Mouse (Mus musculus) hindbrain, embryonic 10.5 days (tissue): ENCODE measurements around the gene Tchh. TPM values are rescaled to one million over a fixed set of nuclear protein-coding genes. Genes with fewer than 3 reads are reported as not detected.

Experiments used
- polyA plus RNA-seq: library from polyadenylated mRNA; unstranded; fragments of >200 nt; fragmentation: Nextera tagmentation; extraction: Ambion mirVana; gene quantifications from 2 replicates; pipeline ENCODE4 v1.2.1, GENCODE M21; 2016

Gene Tchh
- polyA plus RNA-seq, 1 experiment from 2014 or later: 0.81 TPM

Other genes with a start within 250 kb of the Tchh start
- not detected in 2 replicates for gene Flg2, start 245.1 kb upstream of the Tchh start, polyA plus RNA-seq
- gene Flg, start 168.8 kb upstream of the Tchh start, polyA plus RNA-seq: not detected in 2 replicates
- gene Hrnr, start 122.6 kb upstream of the Tchh start, polyA plus RNA-seq: not detected in 2 replicates
- gene Rptn, start 48.6 kb upstream of the Tchh start, polyA plus RNA-seq: not detected in 2 replicates
- gene Tchhl1, start 26.4 kb downstream of the Tchh start, polyA plus RNA-seq: not detected in 2 replicates
- gene S100a11, start 78.2 kb downstream of the Tchh start, polyA plus RNA-seq: 327 and 404 TPM in 2 replicates
- gene S100a10, start 112.8 kb downstream of the Tchh start, polyA plus RNA-seq: 160 and 200 TPM in 2 replicates
- not detected in 2 replicates for gene Tdpoz2, start 210.4 kb downstream of the Tchh start, polyA plus RNA-seq
- gene Tdpoz1, start 234.0 kb downstream of the Tchh start, polyA plus RNA-seq: not detected in 2 replicates